Mouse (Mus musculus) CH12.LX (cell line): Measurements from ENCODE around the gene Dcst1. TPM values are rescaled to one million over a fixed set of nuclear protein-coding genes. Genes with fewer than 3 reads are reported as not detected.

Experiments
- DNase-seq: peaks from one replicate; pipeline ENCODE4 v3.0.0-alpha.2; 2013; ENCODE audit errors: extremely low read depth
- H3K27ac ChIP-seq: 2 replicates; pipeline ENCODE4 v1.5.1; 2012; ENCODE audit warnings: low read depth, mild to moderate bottlenecking, control low read depth, moderate library complexity; ENCODE audit not compliant: insufficient read depth
- H3K27me3 ChIP-seq: replicated peaks from 2 replicates; pipeline ENCODE3; 2012; ENCODE audit warnings: inconsistent platforms
- H3K36me3 ChIP-seq, 2 experiments: replicated peaks in 1 of 2; 2 replicates each; pipeline versions ENCODE3 to v1.6.1; 2012; ENCODE audit warnings: inconsistent platforms in 1 of 2, low read length in 1 of 2, mild to moderate bottlenecking in 1 of 2, mixed read lengths in 1 of 2, moderate library complexity in 1 of 2; ENCODE audit not compliant: control insufficient read depth in 1 of 2, insufficient read depth in 1 of 2
- H3K4me1 ChIP-seq, 2 experiments: 2 replicates each; pipeline ENCODE4 v1.6.1; 2012; ENCODE audit warnings: inconsistent platforms in 1 of 2, moderate library complexity in 1 of 2; ENCODE audit not compliant: insufficient read depth in 2 of 2, control insufficient read depth in 1 of 2
- H3K4me2 ChIP-seq: 2 replicates; pipeline ENCODE4 v1.6.1; 2012; ENCODE audit warnings: low read depth, mild to moderate bottlenecking, control low read depth; ENCODE audit not compliant: poor library complexity, insufficient read depth, severe bottlenecking
- H3K4me3 ChIP-seq, 3 experiments: fragments of 150-350 bp in 1 of 3; sonication (generic) in 1 of 3; replicated peaks in 1 of 3; 2 replicates each; pipeline versions ENCODE3 to v1.5.1; 2011 to 2012; ENCODE audit warnings: low read depth in 2 of 3, low read length in 2 of 3, mild to moderate bottlenecking in 2 of 3, moderate library complexity in 2 of 3, control low read depth in 1 of 3, improper control_type of control experiment in 1 of 3, inconsistent platforms in 1 of 3, mixed read lengths in 1 of 3; ENCODE audit not compliant: poor library complexity in 1 of 3
- H3K79me2 ChIP-seq: replicated peaks from 2 replicates; pipeline ENCODE4 v1.6.1; 2012; ENCODE audit warnings: mild to moderate bottlenecking, moderate library complexity; ENCODE audit not compliant: control insufficient read depth, poor library complexity, insufficient read depth, severe bottlenecking; ENCODE audit errors: extremely low read depth
- H3K9ac ChIP-seq: 2 replicates; pipeline ENCODE4 v1.6.1; 2012; ENCODE audit warnings: low read depth, mild to moderate bottlenecking, control low read depth, moderate library complexity; ENCODE audit not compliant: insufficient read depth
- H3K9me3 ChIP-seq: replicated peaks from 2 replicates; pipeline ENCODE3; 2012; ENCODE audit warnings: low read length, inconsistent platforms, mixed read lengths
- BHLHE40 ChIP-seq: IDR thresholded peaks from 2 replicates; pipeline ENCODE4 v1.6.1; 2011; ENCODE audit warnings: mild to moderate bottlenecking, low read depth, low read length, improper control_type of control experiment
- CHD2 ChIP-seq: IDR thresholded peaks from 2 replicates; pipeline ENCODE4 v1.6.1; 2011; ENCODE audit warnings: low read length, improper control_type of control experiment
- CTCF ChIP-seq, 2 experiments: IDR thresholded peaks in 1 of 2; conservative IDR thresholded peaks in 1 of 2; 2 replicates each; pipeline ENCODE4 v1.5.1; 2011 to 2012; ENCODE audit warnings: low read depth in 2 of 2, low read length in 2 of 2, improper control_type of control experiment in 1 of 2, inconsistent platforms in 1 of 2, mild to moderate bottlenecking in 1 of 2, moderate library complexity in 1 of 2
- E2F4 ChIP-seq: IDR thresholded peaks from 2 replicates; pipeline ENCODE4 v1.6.1; 2011; ENCODE audit warnings: low read depth, low read length, improper control_type of control experiment; ENCODE audit not compliant: insufficient replicate concordance
- ELF1 ChIP-seq: IDR thresholded peaks from 2 replicates; pipeline ENCODE4 v1.6.1; 2014; ENCODE audit warnings: low read depth, mild to moderate bottlenecking, inconsistent platforms, low read length, improper control_type of control experiment
- EP300 ChIP-seq: IDR thresholded peaks from 2 replicates; pipeline ENCODE4 v1.6.1; 2011; ENCODE audit warnings: low read length, improper control_type of control experiment
- ETS1 ChIP-seq: conservative IDR thresholded peaks from 2 replicates; pipeline ENCODE4 v1.6.1; 2012; ENCODE audit warnings: low read depth, mild to moderate bottlenecking, inconsistent platforms, low read length, improper control_type of control experiment, moderate library complexity
- GABPA ChIP-seq: IDR thresholded peaks from 2 replicates; pipeline ENCODE4 v1.6.1; 2012; ENCODE audit warnings: low read depth, low read length, improper control_type of control experiment, inconsistent platforms; ENCODE audit not compliant: insufficient replicate concordance
- HCFC1 ChIP-seq: IDR thresholded peaks from 2 replicates; pipeline ENCODE4 v1.6.1; 2012; ENCODE audit warnings: low read depth, mild to moderate bottlenecking, inconsistent platforms, low read length, improper control_type of control experiment
- IRF4 ChIP-seq: IDR thresholded peaks from 2 replicates; pipeline ENCODE4 v1.6.1; 2014; ENCODE audit warnings: low read depth, mild to moderate bottlenecking, inconsistent platforms, low read length, improper control_type of control experiment
- JUN ChIP-seq: IDR thresholded peaks from 2 replicates; pipeline ENCODE4 v1.6.1; 2011; ENCODE audit warnings: low read depth, mild to moderate bottlenecking, low read length, improper control_type of control experiment, moderate library complexity; ENCODE audit not compliant: insufficient read depth
- KAT2A ChIP-seq: IDR thresholded peaks from 2 replicates; pipeline ENCODE4 v1.6.1; 2012; ENCODE audit warnings: low read length, improper control_type of control experiment, inconsistent platforms; ENCODE audit not compliant: insufficient replicate concordance
- MAFK ChIP-seq: IDR thresholded peaks from 2 replicates; pipeline ENCODE4 v1.6.1; 2011; ENCODE audit warnings: low read length, improper control_type of control experiment; ENCODE audit not compliant: insufficient replicate concordance
- MAX ChIP-seq: IDR thresholded peaks from 2 replicates; pipeline ENCODE4 v1.6.1; 2011; ENCODE audit warnings: low read length, improper control_type of control experiment
- MAZ ChIP-seq: IDR thresholded peaks from 2 replicates; pipeline ENCODE4 v1.6.1; 2012; ENCODE audit warnings: low read depth, mild to moderate bottlenecking, inconsistent platforms, low read length, improper control_type of control experiment, moderate library complexity
- MEF2A ChIP-seq: IDR thresholded peaks from 2 replicates; pipeline ENCODE4 v1.6.1; 2014; ENCODE audit warnings: low read depth, mild to moderate bottlenecking, inconsistent platforms, low read length, improper control_type of control experiment, borderline replicate concordance
- MXI1 ChIP-seq: IDR thresholded peaks from 2 replicates; pipeline ENCODE4 v1.6.1; 2011; ENCODE audit warnings: mild to moderate bottlenecking, low read depth, low read length, improper control_type of control experiment
- MYC ChIP-seq: IDR thresholded peaks from 2 replicates; pipeline ENCODE4 v1.6.1; 2011; ENCODE audit warnings: low read depth, mild to moderate bottlenecking, improper control_type of control experiment, low read length
- NELFE ChIP-seq: IDR thresholded peaks from 2 replicates; pipeline ENCODE4 v1.6.1; 2011; ENCODE audit warnings: low read depth, low read length, improper control_type of control experiment
- PAX5 ChIP-seq: IDR thresholded peaks from 2 replicates; pipeline ENCODE4 v1.6.1; 2012; ENCODE audit warnings: low read length, inconsistent platforms, mixed read lengths
- POLR2A ChIP-seq: IDR thresholded peaks from 2 replicates; pipeline ENCODE4 v1.6.1; 2011; ENCODE audit warnings: low read depth, mild to moderate bottlenecking, improper control_type of control experiment, low read length
- POLR2AphosphoS2 ChIP-seq: IDR thresholded peaks from 2 replicates; pipeline ENCODE4 v1.6.1; 2011; ENCODE audit warnings: low read depth, low read length, improper control_type of control experiment
- RAD21 ChIP-seq: IDR thresholded peaks from 2 replicates; pipeline ENCODE4 v1.6.1; 2011; ENCODE audit warnings: low read depth, mild to moderate bottlenecking, low read length, improper control_type of control experiment, moderate library complexity
- RCOR1 ChIP-seq: conservative IDR thresholded peaks from 2 replicates; pipeline ENCODE4 v1.6.1; 2012; ENCODE audit warnings: low read depth, mild to moderate bottlenecking, inconsistent platforms, low read length, improper control_type of control experiment
- SMC3 ChIP-seq: IDR thresholded peaks from 2 replicates; pipeline ENCODE4 v1.6.1; 2011; ENCODE audit warnings: low read depth, low read length, improper control_type of control experiment
- TBP ChIP-seq: conservative IDR thresholded peaks from 2 replicates; pipeline ENCODE4 v1.6.1; 2011; ENCODE audit warnings: low read depth, low read length, improper control_type of control experiment
- TCF12 ChIP-seq: IDR thresholded peaks from 2 replicates; pipeline ENCODE4 v1.6.1; 2014; ENCODE audit warnings: low read depth, mild to moderate bottlenecking, inconsistent platforms, low read length, improper control_type of control experiment
- ZKSCAN1 ChIP-seq: IDR thresholded peaks from 2 replicates; pipeline ENCODE4 v1.6.1; 2012; ENCODE audit warnings: low read depth, inconsistent platforms, low read length, improper control_type of control experiment, borderline replicate concordance
- ZMIZ1 ChIP-seq: IDR thresholded peaks from 2 replicates; pipeline ENCODE4 v1.6.1; 2012; ENCODE audit warnings: low read depth, mild to moderate bottlenecking, inconsistent platforms, low read length, improper control_type of control experiment
- ZNF384 ChIP-seq: IDR thresholded peaks from 2 replicates; pipeline ENCODE4 v1.6.1; 2012; ENCODE audit warnings: low read depth, low read length, improper control_type of control experiment, inconsistent platforms
- dilution Hi-C: fragments of 300-500 bp; cut with MboI; formaldehyde crosslinking; loops from 2 replicates; pipeline ENCODE4 v1.14.3; 2020; ENCODE audit warnings: low sequenced_read_pairs; ENCODE audit not compliant: extremely low pct_unique_long_range_greater_than_20kb, extremely low pct_ligation_motif_present
- in situ Hi-C: fragments of 300-500 bp; cut with MboI; formaldehyde crosslinking; loops from 3 replicates; pipeline ENCODE4 v1.14.3; 2019; ENCODE audit warnings: low sequenced_read_pairs, low pct_ligation_motif_present, low pct_unique_long_range_greater_than_20kb, mixed read lengths
- polyA plus RNA-seq: library from polyadenylated mRNA; unstranded; fragments of >175 nt; gene quantifications from 2 replicates; pipeline ENCODE4 v1.2.1, GENCODE M21; 2012; ENCODE audit warnings: low read depth; ENCODE audit not compliant: insufficient read length
- total RNA-seq, 2 experiments: library from RNA; depleted of rRNA; stranded (reverse); fragments of 300-350 nt in 1 of 2; fragments of >200 nt in 1 of 2; gene quantifications; 2 replicates each; pipeline ENCODE4 v1.2.3; 2012 to 2014

Gene Dcst1
- total and polyA plus RNA-seq, 3 experiments = 0.04 to 0.10 TPM; not detected in 1

DNA sequence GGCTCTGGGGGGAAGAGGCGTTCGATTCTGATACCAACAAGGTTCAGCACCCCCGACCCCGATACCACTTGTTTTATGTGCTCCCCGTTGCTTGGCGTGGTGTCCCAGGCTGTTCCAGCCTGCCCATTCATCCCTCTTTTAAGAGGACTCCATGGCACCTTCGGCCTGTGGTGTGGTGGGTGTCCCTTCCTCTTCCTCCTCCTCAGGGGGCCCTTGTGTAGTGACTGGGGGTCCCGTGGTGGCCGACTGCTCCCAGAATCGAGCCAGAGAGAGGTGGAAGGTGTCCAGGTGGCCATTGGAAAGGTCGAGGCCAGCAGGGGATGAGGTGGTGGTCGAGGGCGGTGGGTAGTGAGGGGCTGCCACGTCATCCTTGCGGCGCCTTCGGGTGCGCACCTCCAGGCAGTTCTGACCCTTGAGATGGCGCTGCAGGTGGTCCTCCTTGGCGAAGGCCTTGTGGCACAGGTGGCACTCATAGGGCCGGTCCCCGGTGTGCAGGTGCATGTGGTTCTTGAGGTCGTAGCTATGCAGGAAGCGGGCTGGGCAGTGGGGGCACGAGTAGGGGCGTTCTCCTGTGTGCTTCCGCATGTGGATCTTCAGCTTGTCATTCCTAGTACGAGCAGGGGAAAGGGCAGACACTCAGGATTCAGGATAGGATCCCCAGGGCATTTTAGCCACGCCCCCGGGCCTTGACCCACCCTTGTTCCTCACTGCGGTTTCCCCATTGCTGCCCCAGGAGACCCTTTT, 14.5 kb upstream of the Dcst1 start:
- Histone ChIP-seq H3K36me3 (peaks cover 49 to 82% of the 10 kb centered on the region in 2 experiments), H3K9me3 (no peaks in the 10 kb centered on the region), H3K27me3 (no peaks in the 10 kb centered on the region), H3K9ac (no peak overlapping the region), H3K4me1 (peaks cover 29 to 74% of the 10 kb centered on the region in 2 experiments), H3K4me3 (peak overlapping the region in 1 of 3 experiments; percentile 0), H3K79me2 (peaks cover 22% of the 10 kb centered on the region), H3K27ac (peak overlapping the region; percentile 19; the same call in 1 of the 2 replicates), H3K4me2 (no peak overlapping the region)
- in situ Hi-C loops (no loop called here), dilution Hi-C loops (no loop called here)
- no peak for DNase-seq
- peak; percentile 32; the same call in 1 of the 2 replicates for TF ChIP-seq TCF12
- no peak for TF ChIP-seq HCFC1
- TF ChIP-seq NELFE = no peak

DNA sequence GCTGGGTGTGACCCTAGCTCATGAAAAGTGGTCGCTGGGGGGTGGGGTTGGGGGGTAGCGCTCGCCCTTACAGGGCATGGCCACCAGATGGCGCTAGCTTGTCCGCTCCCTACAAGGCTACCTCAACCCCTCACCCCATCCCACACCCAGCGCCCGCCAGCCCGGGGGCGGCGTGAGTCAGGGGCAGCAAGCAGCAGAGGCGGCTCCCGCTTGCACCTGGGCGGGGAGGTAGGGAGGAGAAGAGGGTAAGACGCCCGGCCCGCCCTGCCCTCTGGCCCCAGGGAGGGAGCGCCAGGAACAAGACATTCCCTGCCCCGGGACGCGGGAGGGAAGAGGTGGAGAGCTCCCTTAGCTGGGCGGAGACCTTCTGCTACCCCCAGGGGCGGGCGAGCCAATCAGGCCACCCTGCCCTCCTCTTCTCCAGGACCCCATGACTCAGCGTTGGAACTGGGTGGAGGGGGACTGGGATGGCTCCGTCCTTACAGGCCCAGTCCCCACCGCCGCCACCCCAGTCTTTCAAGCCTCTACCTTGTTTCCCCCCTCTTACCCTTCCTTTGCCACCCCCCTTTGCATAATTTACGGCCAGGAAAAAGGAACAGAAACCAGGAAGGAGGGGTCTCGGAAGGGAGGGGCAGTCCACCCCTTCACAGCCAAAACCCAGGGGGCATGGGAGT, 13.5 kb upstream of the Dcst1 start:
- Histone ChIP-seq H3K27ac (peak overlapping the region; percentile 74), H3K9ac (peak overlapping the region; percentile 32; the same call in 1 of the 2 replicates), H3K36me3 (peaks cover 41 to 71% of the 10 kb centered on the region in 2 experiments), H3K27me3 (no peaks in the 10 kb centered on the region), H3K4me1 (peaks cover 19 to 68% of the 10 kb centered on the region in 2 experiments), H3K4me2 (peak overlapping the region; percentile 65), H3K9me3 (no peaks in the 10 kb centered on the region), H3K4me3 (peak overlapping the region in 2 of 3 experiments; percentile 29 to 40), H3K79me2 (peaks cover 12% of the 10 kb centered on the region)
- in situ Hi-C loops (no loop called here), dilution Hi-C loops (no loop called here)
- DNase-seq = peak; percentile 72
- no peak for TF ChIP-seq PAX5
- TF ChIP-seq EP300 = peak; percentile 84
- no peak for TF ChIP-seq E2F4
- TF ChIP-seq MAZ = peak; percentile 98
- TF ChIP-seq TBP = no peak
- no peak for TF ChIP-seq HCFC1
- peak; percentile 88 for TF ChIP-seq SMC3
- peak; percentile 67 for TF ChIP-seq MEF2A
- no peak for TF ChIP-seq JUN
- TF ChIP-seq ETS1 = peak; percentile 48
- TF ChIP-seq ZNF384 = no peak
- TF ChIP-seq TCF12 = peak; percentile 40; the same call in 1 of the 2 replicates
- no peak for TF ChIP-seq POLR2AphosphoS2
- peak; percentile 68 for TF ChIP-seq RAD21
- no peak for TF ChIP-seq MAFK
- TF ChIP-seq CTCF (conservative IDR thresholded peaks at IDR 0.05 in 1 of 2, IDR thresholded peaks at IDR 0.05 in 1 of 2; ENCODE audit: low read depth in 2 of 2, low read length in 2 of 2) = peak; percentile 65 to 85; a peak in 3 of 4 replicates
- 0 out of 2 replicates have a peak, but pooled peaks have one; percentile 38 for TF ChIP-seq ZMIZ1
- no peak; the same call in 1 of the 2 replicates for TF ChIP-seq BHLHE40
- no peak for TF ChIP-seq GABPA
- peak; percentile 71 for TF ChIP-seq ELF1
- TF ChIP-seq ZKSCAN1 = no peak
- 0 out of 2 replicates have a peak, but pooled peaks have one; percentile 41 for TF ChIP-seq MAX
- no peak for TF ChIP-seq KAT2A
- TF ChIP-seq MXI1 = no peak; the same call in 1 of the 2 replicates
- peak; percentile 95 for TF ChIP-seq IRF4
- no peak for TF ChIP-seq MYC
- TF ChIP-seq RCOR1 = peak; percentile 72; the same call in 1 of the 2 replicates
- TF ChIP-seq CHD2 = peak; percentile 71
- peak; percentile 43 for TF ChIP-seq POLR2A
